Mouse (Mus musculus) ES-E14 (cell line): ENCODE measurements around the gene Evpl. TPM values are rescaled to one million over a fixed set of nuclear protein-coding genes. Genes with fewer than 3 reads are reported as not detected.
A peak's percentile ranks its signal among the peaks of the same experiment; 100 is the strongest.

Source experiments
- DNase-seq: peaks from one replicate; pipeline ENCODE4 v3.0.0-alpha.2; 2013; ENCODE audit warnings: low read depth, low spot score
- H3K27ac ChIP-seq: 2 replicates; pipeline ENCODE4 v1.5.1; 2012; ENCODE audit warnings: low read depth, mild to moderate bottlenecking, low read length, moderate library complexity, mixed read lengths; ENCODE audit not compliant: poor library complexity, insufficient read depth, severe bottlenecking
- H3K36me3 ChIP-seq: 2 replicates; pipeline ENCODE4 v1.6.1; 2012; ENCODE audit warnings: mild to moderate bottlenecking, low read length, moderate library complexity, mixed read lengths; ENCODE audit not compliant: control insufficient read depth, poor library complexity, insufficient read depth, severe bottlenecking
- H3K4me1 ChIP-seq, 2 experiments: fragments of 150-350 bp in 1 of 2; sonication (generic) in 1 of 2; 2 replicates each; pipeline ENCODE4 v1.6.1; 2012; ENCODE audit warnings: low read length in 2 of 2, mild to moderate bottlenecking in 1 of 2, mixed read lengths in 1 of 2; ENCODE audit not compliant: control insufficient read depth in 2 of 2, insufficient read depth in 2 of 2, poor library complexity in 1 of 2
- H3K4me3 ChIP-seq, 2 experiments: fragments of 150-350 bp in 1 of 2; sonication (generic) in 1 of 2; 2 replicates each; pipeline ENCODE4 v1.5.1; 2012; ENCODE audit warnings: low read length in 2 of 2, low read depth in 1 of 2, mild to moderate bottlenecking in 1 of 2, mixed read lengths in 1 of 2; ENCODE audit not compliant: insufficient read depth in 1 of 2, poor library complexity in 1 of 2, severe bottlenecking in 1 of 2
- H3K9ac ChIP-seq: 2 replicates; pipeline ENCODE4 v1.6.1; 2012; ENCODE audit warnings: low read depth, mild to moderate bottlenecking, low read length, mixed read lengths; ENCODE audit not compliant: poor library complexity, insufficient read depth, severe bottlenecking
- H3K9me3 ChIP-seq: fragments of 150-350 bp; sonication (generic); 2 replicates; pipeline ENCODE4 v1.6.1; 2012; ENCODE audit warnings: low read depth, mild to moderate bottlenecking, low read length; ENCODE audit not compliant: control insufficient read depth, insufficient read depth
- CHD2 ChIP-seq: IDR thresholded peaks from 2 replicates; pipeline ENCODE4 v1.6.1; 2014; ENCODE audit warnings: mild to moderate bottlenecking, low read depth, low read length, inconsistent platforms
- HCFC1 ChIP-seq: IDR thresholded peaks from 2 replicates; pipeline ENCODE4 v1.6.1; 2012; ENCODE audit warnings: low read length, inconsistent platforms, borderline replicate concordance; ENCODE audit not compliant: insufficient read depth
- MAFK ChIP-seq: IDR thresholded peaks from 2 replicates; pipeline ENCODE4 v1.6.1; 2014; ENCODE audit warnings: mild to moderate bottlenecking, low read depth, low read length, inconsistent platforms; ENCODE audit not compliant: insufficient read depth
- ZC3H11A ChIP-seq: IDR thresholded peaks from 2 replicates; pipeline ENCODE4 v1.6.1; 2012; ENCODE audit warnings: low read depth, mild to moderate bottlenecking, inconsistent platforms, low read length, borderline replicate concordance
- ZNF384 ChIP-seq: IDR thresholded peaks from 2 replicates; pipeline ENCODE4 v1.6.1; 2012; ENCODE audit warnings: low read depth, low read length, inconsistent platforms
- in situ Hi-C, 2 experiments: fragments of 600-800 bp; cut with MboI; formaldehyde crosslinking; loops; one replicate each; pipeline ENCODE4 v1.15.1; 2025; ENCODE audit warnings: low sequenced_read_pairs in 2 of 2, inconsistent platforms in 1 of 2; ENCODE audit not compliant: unreplicated experiment in 2 of 2
- total RNA-seq: library from RNA; depleted of rRNA; stranded (reverse); fragments of 300-350 nt; gene quantifications from 2 replicates; pipeline ENCODE4 v1.2.3, GENCODE M21; 2012

Evpl gene
- total RNA-seq, 1 experiment: 2.9 TPM

DNA sequence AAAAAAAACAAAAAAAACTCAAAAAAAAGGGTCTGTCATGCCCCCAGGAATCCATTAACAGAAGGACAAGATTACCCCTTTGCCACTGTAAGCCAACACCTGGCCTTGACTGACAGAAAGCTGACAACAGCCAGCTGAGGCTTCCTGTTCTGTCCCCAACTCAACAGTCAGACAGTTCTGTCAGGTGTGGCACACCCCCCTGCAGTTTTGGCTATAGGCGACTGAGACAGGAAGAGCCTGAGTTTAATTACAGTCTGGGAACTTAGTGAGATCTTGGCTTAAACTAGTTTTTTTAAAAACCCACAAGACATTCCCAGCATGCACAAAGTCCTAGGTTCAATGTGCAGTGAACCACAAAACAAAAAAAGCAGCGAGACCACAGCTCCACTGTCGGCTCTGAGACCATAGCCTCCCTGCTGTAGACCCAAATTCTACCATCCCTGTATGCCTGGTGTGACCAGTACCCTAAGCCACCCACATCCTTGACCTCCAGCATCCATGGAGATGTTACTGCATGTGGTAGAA lies 15.3 kb upstream of the Evpl start:
- Histone ChIP-seq H3K9ac (no peak overlapping the region), H3K4me3 (no peak overlapping the region), H3K36me3 (peaks cover 63% of the 10 kb centered on the region), H3K9me3 (no peaks in the 10 kb centered on the region), H3K4me1 (peaks cover under 1 to 4% of the 10 kb centered on the region in 2 experiments; a peak in 2 of 4 replicates), H3K27ac (no peak overlapping the region)
- in situ Hi-C loops: no loop called here
- DNase-seq: no peak
- TF ChIP-seq ZNF384 (no peak), ZC3H11A (no peak), CHD2 (no peak), MAFK (no peak), HCFC1 (no peak)

DNA sequence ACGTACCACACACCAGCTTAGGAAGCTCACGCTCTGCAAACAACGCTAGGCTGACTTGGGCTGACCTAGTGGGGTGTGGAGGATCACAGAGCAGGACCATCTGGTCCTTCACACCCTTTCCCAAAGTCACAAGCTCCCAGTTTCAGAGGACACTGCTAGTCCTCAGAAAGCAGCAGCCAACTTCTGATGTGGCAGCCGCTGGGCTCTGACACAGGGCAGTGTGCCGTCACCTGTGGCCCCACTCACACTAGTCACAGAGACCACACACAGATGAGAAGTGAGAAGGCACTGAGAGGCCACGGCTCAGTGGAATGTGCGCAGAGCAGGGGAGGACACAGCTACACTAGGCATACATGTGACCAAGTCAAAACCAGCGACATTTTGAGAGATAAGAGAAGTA lies 13.0 kb upstream of the Evpl start:
- TF ChIP-seq ZNF384 (no peak), CHD2 (no peak), HCFC1 (no peak), ZC3H11A (no peak)
- H3K27ac ChIP-seq: no peak overlapping the region
- no peak overlapping the region for H3K9ac ChIP-seq
- no peak for DNase-seq
- peaks cover 70% of the 10 kb centered on the region for H3K36me3 ChIP-seq
- no peak overlapping the region for H3K4me3 ChIP-seq
- peaks cover 6 to 14% of the 10 kb centered on the region in 2 experiments; a peak in 2 of 4 replicates for H3K4me1 ChIP-seq
- in situ Hi-C loops: no loop called here
- H3K9me3 ChIP-seq: no peaks in the 10 kb centered on the region

DNA sequence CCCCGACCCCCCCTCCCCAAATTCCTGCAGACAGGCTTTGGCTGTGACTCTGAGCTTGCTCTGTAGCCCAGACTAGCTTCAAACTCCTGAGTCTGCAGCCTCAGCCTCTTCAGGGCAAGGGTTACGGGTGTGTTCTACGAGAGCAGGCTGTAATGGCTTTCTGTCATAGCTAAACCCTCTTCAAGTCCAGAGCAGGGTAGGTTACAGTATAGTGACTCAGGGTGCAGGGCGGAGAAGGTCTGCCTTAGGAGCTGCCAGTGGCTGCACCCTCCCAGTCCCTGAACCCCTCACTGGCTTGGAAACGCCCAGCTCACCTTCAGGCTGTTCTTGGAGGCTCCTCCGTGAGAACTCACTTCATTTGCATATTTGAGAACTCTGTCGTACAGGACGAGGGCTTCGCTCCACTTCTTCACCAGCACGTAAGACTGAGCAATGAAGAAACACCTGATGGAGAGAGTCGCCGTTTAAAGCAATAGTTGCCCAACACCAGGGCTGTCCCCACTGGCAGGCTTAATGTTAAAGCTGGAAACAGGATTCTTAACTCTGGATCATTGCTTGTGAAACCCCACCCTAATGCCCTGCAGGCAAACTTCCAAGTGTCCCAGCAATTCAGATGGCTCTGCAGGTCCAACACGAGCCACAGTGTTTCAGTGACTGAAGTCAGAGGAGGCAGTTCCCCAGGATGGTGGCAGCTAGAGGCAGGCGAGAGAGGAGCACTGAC lies 9.8 kb upstream of the Evpl start:
- in situ Hi-C loops: no loop called here
- H3K36me3 ChIP-seq: peaks cover 68% of the 10 kb centered on the region
- H3K9me3 ChIP-seq: no peaks in the 10 kb centered on the region
- H3K9ac ChIP-seq: no peak overlapping the region
- no peak overlapping the region for H3K27ac ChIP-seq
- TF ChIP-seq MAFK: no peak
- no peak for TF ChIP-seq ZNF384
- TF ChIP-seq ZC3H11A: no peak
- no peak for TF ChIP-seq CHD2
- no peak for TF ChIP-seq HCFC1
- DNase-seq: no peak
- H3K4me3 ChIP-seq: no peak overlapping the region
- H3K4me1 ChIP-seq: peaks cover 6 to 19% of the 10 kb centered on the region in 2 experiments; a peak in 2 of 4 replicates

DNA sequence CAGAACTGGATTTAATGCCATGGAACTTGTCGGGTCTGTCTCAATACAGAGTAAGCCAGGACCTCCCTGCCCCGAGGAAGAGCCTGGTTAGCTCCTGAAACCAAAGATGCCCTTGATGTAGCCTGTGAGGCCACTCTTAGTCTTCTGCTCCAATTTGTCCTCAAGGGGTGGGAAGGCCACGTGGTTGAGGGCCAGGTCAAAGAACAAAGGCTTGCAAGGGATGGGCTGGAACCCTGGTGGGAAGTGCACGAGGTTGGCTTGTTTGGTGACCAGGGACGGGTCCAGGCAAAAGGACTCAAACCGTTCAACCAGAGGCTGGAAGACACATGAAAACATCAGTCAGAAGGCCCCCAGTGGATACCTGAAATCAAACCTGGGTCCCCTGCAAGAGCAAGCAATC lies 7.7 kb upstream of the Evpl start:
- H3K4me3 ChIP-seq: no peak overlapping the region
- in situ Hi-C loops: no loop called here
- no peaks in the 10 kb centered on the region for H3K9me3 ChIP-seq
- H3K27ac ChIP-seq: no peak overlapping the region
- H3K36me3 ChIP-seq: peaks cover 53% of the 10 kb centered on the region
- no peak overlapping the region for H3K9ac ChIP-seq
- H3K4me1 ChIP-seq: peaks cover 6 to 25% of the 10 kb centered on the region in 2 experiments; a peak in 2 of 4 replicates
- TF ChIP-seq HCFC1: no peak
- TF ChIP-seq MAFK: no peak
- no peak for DNase-seq

DNA sequence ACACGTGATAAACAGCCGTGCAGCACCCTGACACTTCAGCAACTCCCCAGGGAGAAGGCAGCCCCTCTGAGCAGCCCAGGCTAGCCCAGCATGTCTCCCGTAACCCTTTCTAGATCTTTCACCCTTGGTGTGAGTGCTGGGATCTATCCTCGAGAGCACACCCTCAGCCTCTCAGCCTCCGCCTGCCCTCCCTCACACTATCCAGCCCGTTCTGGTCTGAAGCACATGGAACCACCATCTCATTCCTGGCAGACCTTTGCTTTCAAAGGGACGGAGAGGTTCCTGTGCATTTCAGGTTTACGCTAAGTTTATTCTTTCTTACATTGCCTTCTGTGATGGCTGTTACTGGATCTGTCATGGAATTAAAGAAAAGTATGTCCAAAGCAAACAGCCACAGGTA lies 6.7 kb upstream of the Evpl start:
- Histone ChIP-seq H3K9me3 (no peaks in the 10 kb centered on the region), H3K36me3 (peaks cover 44% of the 10 kb centered on the region), H3K4me1 (peaks cover 6 to 25% of the 10 kb centered on the region in 2 experiments; a peak in 2 of 4 replicates), H3K9ac (no peak overlapping the region), H3K4me3 (no peak overlapping the region), H3K27ac (peak overlapping the region; percentile 24; the same call in 1 of the 2 replicates)
- no peak for DNase-seq
- in situ Hi-C loops: no loop called here
- TF ChIP-seq HCFC1: no peak
- TF ChIP-seq ZNF384: no peak
